Mouse (Mus musculus): ENCODE data around the gene Hnrnpul1.
"Not testable (repeated sequence)": the region's sequence is repeated elsewhere in the genome, so short reads cannot be mapped to it uniquely, and the experiment has no call there.

Hnrnpul1 gene

DNA sequence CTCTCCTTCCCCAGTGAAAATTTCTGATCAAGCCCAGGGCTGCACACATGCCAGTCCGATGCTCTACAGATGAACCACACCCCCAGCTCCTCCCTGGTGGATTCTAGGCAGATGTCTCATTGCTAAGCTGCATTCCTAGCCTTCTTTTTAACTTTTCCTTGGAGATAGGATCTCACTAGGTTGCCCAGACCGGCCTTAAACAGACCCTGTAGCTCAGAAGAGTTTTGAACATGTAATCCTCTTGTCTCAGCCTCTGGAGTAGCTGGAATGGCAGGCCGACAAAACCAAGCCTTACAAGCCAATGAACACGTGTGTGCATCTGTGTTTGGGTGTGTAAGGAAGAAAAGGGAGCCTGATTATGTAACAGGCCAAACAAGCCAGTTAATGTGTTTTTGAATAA lies 26.2 kb upstream of the Hnrnpul1 start:
- DNase-seq (ENCODE audit: low read depth, low spot score): no peak

DNA sequence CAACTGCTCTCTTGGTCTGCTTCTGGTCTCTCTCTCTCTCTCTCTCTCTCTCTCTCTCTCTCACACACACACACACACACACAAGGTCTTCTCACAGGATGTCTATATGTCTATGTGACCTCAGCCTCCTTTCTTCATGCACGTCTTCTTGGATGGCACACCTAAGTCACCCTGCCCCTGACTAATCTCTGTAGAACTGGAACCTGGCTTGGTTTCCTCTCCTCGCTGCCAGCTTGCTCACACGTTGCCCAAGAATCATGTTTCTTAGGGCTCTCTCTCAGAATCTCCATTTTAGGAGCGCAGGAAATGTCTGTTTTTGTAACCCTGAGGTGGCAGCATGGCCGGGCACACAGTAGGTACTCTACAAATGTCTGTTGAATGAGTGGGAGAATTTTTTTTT lies 25.5 kb upstream of the Hnrnpul1 start:
- no peak for DNase-seq (ENCODE audit: low read depth, low spot score)

DNA sequence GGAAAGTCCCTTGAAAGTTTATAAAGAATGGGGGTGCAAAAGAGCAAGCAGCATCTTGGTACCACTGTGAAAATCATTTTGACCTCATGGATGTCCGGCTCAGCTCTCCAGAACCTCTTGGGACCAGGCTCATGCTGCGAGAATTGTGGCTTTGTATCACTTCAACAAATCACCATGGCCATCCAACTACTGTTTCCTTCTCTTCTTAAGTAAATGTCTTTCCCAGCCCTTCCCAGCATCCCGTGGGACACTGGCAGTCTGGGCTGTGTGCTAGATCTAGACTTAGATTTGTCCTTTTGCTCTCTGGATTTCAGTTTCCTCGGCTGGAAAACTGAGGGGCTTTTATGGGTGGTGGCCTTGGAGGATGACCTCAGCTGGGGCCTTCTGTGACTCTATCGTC lies 13.7 kb upstream of the Hnrnpul1 start:
- no peak for DNase-seq (ENCODE audit: low read depth, low spot score)

DNA sequence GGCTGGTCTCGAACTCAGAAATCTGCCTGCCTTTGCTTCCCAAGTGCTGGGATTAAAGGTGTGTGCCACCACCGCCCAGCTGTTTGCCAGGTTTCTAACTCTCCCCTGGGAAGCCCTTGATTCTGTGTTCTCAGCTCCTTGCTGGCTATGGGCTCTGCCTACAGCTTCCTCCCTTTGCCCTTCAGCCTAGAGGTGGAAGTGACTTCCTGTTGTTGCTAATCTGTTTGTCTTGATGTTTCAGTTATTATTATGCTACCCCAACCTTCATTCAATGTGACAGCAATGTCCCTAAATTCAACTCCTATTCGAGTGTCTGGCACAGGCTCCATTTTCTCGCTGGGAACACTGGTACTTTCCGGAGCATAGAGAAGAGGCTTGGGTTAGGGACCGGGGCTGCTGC lies 11.6 kb upstream of the Hnrnpul1 start:
- DNase-seq (ENCODE audit: low read depth, low spot score): no peak

- no peak for DNase-seq (ENCODE audit: low read depth, low spot score)
Measured at GRCm38 (mm10) chr7:25764221-25764620, 9.7 kb upstream of the Hnrnpul1 start.

- DNase-seq (ENCODE audit: low read depth, low spot score): no peak
Measured at GRCm38 (mm10) chr7:25763678-25764077, 9.1 kb upstream of the Hnrnpul1 start.

DNA sequence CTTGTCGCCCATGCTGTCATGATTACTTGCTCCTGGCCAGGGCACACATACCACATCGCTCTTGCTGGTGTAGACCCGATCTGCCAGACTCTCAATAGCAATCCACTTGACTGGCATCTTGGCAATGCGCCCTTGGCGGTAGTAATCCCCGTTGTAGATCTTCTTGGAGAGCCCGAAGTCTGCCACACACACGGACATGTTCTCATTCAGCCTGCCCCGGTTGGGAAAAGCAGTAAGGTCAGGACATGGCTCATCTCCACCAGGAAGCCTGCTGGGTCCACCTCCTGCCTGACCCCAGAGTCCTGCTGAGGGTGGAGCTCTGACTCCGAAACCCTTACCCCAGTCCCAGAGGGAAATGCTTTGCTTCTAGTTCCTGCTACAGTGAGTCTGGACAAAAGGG lies 6.8 kb upstream of the Hnrnpul1 start:
- DNase-seq (ENCODE audit: low read depth, low spot score): no peak

DNA sequence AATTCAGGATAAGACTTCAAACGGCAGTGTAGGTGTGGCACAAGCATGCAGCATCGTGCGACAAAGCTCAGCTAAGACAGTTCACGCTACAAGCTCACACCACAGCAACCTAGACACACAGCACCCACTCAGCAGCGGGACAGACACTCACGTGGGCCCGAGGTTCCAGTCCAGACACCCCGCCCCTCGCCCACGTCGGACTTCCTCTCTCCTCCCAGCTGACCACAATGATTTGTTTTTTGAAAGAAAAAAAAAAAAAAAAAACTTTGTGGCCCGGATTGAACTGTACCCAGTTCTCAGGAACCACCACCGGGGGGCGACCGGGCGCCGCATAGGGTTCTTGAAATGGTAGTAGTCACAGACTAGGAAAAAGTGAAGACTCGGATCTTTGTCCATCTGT lies 1.5 kb upstream of the Hnrnpul1 start:
- DNase-seq (ENCODE audit: low read depth, low spot score): peak; percentile 61

DNA sequence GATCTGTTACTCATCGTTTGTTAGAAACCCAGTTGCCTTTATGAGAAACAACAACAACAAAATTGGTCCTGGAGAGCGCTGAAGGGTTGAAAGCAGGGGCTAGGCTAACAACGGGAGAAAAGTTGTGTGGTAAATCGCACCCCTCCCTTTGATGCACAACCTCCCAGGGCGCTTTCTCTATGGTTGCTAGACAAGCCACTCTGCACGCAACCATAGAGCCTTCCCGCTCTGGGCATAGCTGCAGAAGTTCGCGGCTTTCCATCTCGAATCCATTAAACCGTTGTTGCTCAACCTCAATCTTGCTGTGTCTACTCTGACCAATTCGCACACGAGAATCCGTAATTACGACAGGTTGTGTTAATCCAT lies 894 bp upstream of the Hnrnpul1 start:
- DNase-seq (ENCODE audit: low read depth, low spot score): no peak

DNA sequence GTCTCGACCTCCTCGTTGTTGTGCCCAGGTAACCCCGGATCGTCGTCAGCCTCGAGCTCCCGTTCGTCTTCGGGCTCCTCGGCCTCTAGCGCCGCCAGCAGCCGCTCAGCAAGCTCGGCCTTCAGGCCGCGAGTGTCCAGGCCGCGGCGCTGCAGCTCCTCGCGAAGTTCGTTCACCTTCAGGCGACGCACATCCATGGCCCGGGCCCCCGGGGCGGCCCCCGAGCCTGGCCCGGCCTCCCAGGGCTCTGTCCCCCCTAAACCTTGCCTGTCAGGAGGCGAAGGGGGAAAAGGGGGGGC lies 169 bp downstream of the Hnrnpul1 start:
- no peak for DNase-seq (ENCODE audit: low read depth, low spot score)

DNA sequence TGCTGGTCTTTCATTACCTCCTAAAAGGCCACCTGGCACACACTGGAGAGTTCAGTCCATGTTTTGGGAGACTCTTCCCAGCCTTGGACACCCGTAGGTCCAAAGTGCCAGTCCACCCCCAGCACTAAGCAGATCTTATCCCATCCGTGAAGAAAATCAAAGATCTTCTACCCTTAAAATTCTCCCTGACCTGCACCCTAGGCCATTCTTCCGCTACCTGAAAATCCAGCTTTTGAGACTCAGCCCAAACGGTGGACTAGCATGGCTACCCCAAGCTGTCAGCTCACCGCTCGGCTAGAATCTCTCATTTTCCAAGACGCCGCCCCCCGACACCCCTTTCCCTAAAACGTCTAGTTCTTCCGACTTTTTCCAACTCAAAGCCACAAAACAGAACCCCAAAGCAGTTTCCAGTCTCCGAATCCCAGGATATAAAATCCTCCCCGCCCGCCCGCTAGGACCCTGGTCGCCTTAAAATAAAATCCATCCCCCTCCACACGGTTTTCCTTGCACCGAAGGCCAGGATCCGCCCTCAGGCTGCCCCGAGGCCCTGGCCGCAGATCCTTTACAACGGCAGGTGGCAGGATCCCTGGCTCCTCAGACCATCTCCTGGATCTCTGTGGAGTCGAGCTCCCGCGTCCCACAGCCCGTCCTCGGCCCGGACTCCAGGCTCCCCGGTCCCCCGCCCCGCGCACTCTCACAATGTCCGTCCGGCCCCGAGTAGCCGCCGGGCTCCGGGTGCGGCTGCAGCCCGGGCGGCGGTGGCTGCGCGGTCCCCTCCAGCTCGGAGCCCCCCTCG lies 716 bp downstream of the Hnrnpul1 start:
- DNase-seq (ENCODE audit: low read depth, low spot score): peak; percentile 27

GRCm38 (mm10) chr7:25753076-25753475 lies 1.5 kb downstream of the Hnrnpul1 start:
- DNase-seq (ENCODE audit: low read depth, low spot score): peak; percentile 4

- DNase-seq (ENCODE audit: low read depth, low spot score): no peak
Measured at GRCm38 (mm10) chr7:25746844-25747243, 7.7 kb downstream of the Hnrnpul1 start.

DNA sequence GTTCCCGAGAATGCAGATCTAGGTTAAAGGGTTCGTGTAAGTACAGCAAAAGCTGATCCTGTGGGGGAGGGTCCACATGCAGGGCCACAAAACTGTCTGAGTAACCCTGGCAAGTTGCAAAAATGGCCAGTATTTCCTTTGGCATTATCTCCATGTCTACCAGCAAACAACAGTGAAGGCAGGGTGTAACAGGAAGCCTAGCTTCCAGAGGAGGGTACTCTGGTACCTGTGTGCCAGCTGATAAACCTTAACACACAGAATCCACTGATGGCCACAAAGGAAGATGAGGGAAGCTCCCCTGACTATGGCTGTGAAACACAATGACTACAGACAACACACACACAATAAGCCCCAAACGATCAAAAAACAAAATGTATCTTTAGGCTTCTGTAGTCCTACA lies 16.3 kb downstream of the Hnrnpul1 start:
- no peak for DNase-seq (ENCODE audit: low read depth, low spot score)

DNA sequence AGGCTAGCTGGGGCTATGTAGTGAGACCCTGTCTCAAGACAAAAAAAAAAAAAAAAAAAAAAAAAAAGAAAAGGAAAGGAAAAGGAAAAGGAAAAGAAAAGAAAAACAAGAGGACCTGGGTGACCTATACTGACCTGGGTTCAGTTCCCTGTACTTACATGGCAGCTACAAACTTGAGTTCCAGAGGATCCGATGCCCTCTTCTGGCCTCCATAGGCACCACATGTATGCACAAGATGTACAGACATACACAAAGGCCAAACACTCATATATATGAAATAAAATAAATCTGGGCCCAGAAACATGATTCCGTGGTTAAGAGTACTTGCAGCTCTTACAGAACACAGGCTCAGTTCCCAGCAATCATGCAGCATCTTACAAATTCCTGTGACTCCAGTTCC lies 17.6 kb downstream of the Hnrnpul1 start:
- no peak for DNase-seq (ENCODE audit: low read depth, low spot score)

GRCm38 (mm10) chr7:25734991-25735390 lies 19.6 kb downstream of the Hnrnpul1 start:
- no peak for DNase-seq (ENCODE audit: low read depth, low spot score)

DNA sequence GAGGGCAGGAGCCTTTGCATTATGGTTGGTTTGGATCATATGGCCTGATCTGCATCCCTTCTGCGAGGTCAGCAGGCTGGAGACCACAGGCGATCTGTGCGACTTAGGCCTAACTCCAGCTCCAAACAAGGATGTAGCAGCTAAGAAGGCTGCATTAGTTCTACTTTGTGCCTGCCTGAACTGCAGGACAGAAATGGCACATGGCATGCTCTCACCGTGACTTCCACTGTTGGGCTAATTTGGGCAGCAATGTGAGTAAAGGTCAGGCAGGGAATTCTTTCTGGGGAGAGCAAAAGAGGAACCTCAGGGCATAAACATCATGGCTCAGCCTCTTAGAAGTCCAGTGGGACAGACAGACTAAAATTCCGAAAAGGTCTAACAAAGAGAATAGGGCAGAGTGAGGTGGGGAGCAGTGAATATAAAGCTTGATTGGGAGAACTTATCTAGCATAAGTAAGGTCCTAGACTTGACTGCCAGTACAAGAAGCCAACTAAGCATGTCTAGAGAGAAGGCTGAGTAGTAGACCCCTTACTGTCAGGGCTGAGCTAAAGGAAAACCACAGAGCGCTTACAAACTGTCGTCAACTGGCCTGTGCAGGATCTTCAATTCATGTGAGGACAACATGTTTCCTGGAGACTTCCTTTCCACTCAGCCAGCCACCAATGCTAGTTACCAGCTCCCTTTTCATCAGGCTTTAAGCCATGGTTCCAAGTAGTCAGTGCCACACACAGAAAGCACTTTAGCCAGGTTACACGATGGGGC lies 23.1 kb downstream of the Hnrnpul1 start:
- no peak for DNase-seq (ENCODE audit: low read depth, low spot score)

DNA sequence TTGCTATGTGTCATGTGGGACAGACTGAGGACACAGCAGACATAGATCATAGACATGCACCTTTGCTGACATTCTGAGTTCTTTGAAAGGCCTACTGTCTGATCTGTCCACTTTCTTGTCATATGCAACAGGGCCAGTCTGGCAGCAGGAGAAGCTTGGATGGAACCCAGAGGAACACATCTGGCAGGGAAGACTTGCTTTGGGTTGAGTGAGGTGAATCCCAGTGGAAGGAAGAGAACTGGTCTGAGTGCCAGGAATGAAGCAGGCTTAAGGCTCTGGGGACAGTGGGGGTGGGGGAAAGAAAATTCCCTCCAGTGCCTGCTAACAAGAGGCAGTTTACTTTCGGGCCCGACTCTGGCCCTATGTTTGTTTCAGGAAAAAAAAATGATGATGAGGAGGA lies 24.7 kb downstream of the Hnrnpul1 start:
- no peak for DNase-seq (ENCODE audit: low read depth, low spot score)

GRCm38 (mm10) chr7:25729396-25729795 lies 25.2 kb downstream of the Hnrnpul1 start:
- DNase-seq (ENCODE audit: low read depth, low spot score): no peak

DNA sequence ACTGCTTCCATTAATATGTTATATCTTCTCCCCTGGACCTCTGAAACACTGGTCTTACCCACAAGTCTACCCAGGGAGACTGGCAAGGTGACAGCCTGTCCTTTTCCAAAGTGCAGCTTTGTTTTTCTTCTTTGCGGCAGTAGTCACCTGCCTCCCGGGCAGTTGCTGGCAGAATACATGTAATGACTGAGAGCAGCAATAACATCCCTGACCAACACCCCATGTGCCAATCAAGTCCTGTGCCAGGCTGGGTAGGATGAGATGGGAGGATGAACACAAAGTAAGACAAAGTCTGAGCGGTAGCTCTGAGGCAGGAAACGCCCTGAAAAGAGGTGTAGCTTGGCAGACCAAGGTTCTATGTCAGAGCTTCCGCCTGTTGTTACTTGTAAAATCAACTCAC lies 26.8 kb downstream of the Hnrnpul1 start:
- DNase-seq (ENCODE audit: low read depth, low spot score): no peak

- DNase-seq (ENCODE audit: low read depth, low spot score): no peak
Measured at GRCm38 (mm10) chr7:25725886-25726285, 28.7 kb downstream of the Hnrnpul1 start.

- DNase-seq (ENCODE audit: low read depth, low spot score): not testable (repeated sequence)
Measured at GRCm38 (mm10) chr7:25721776-25722175, 32.8 kb downstream of the Hnrnpul1 start.

DNA sequence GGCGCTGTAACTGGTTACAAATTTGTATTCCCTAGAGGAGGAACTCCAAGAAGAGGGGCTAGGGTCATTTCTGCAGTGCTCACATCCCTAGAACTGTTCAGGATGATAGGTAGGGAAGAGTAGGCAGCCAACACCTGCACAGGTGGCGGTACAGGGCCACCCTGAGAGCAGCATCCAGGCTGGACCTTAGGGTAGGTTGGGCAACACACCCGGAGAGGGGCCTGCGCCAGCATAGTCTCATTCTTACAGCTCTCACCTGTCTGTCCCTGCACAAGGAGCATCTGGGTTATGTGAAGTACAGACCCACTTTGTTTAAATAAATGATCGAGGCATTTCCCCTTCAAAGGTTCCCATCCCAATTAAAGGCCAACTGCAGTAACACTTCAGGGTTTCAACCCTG lies 33.8 kb downstream of the Hnrnpul1 start:
- DNase-seq (ENCODE audit: low read depth, low spot score): no peak

Measured in c-Kit-negative CD71-positive TER-119-positive erythroid progenitor cells, embryonic 14.5 days (primary cell).